Mouse (Mus musculus) C2C12 (cell line): Measurements from ENCODE around the gene Rasl11b. TPM values are rescaled to one million over a fixed set of nuclear protein-coding genes. Genes with fewer than 3 reads are reported as not detected.

Experiments
- H3K27me3 ChIP-seq: one replicate; pipeline ENCODE4 v1.6.1; 2011; ENCODE audit not compliant: control insufficient read depth, insufficient read depth, insufficient read length
- H3K36me3 ChIP-seq: one replicate; pipeline ENCODE4 v1.6.1; 2011; ENCODE audit not compliant: control insufficient read depth, insufficient read depth
- H3K4me3 ChIP-seq: one replicate; pipeline ENCODE4 v1.5.1; 2011; ENCODE audit warnings: mild to moderate bottlenecking, control low read depth; ENCODE audit not compliant: poor library complexity, insufficient read depth, severe bottlenecking
- H3K79me2 ChIP-seq: one replicate; pipeline ENCODE4 v1.6.1; 2011; ENCODE audit not compliant: control insufficient read depth, insufficient read depth
- H3K79me3 ChIP-seq: one replicate; pipeline ENCODE4 v1.6.1; 2011; ENCODE audit warnings: low read depth, control low read depth
- H3ac ChIP-seq: one replicate; pipeline ENCODE3; 2011; ENCODE audit warnings: low read depth; ENCODE audit not compliant: control insufficient read depth, insufficient read length
- CEBPB ChIP-seq: IDR thresholded peaks from one replicate; pipeline ENCODE4 v1.6.1; 2011; ENCODE audit warnings: low read depth, mild to moderate bottlenecking, control low read depth, moderate library complexity
- CTCF ChIP-seq: IDR thresholded peaks from one replicate; pipeline ENCODE4 v1.5.1; 2011; ENCODE audit not compliant: control insufficient read depth, insufficient read depth, insufficient read length
- FOSL1 ChIP-seq: IDR thresholded peaks from one replicate; pipeline ENCODE4 v1.8.0; 2011; ENCODE audit warnings: mild to moderate bottlenecking, low read length; ENCODE audit not compliant: poor library complexity, insufficient read depth, severe bottlenecking
- MAX ChIP-seq: IDR thresholded peaks from one replicate; pipeline ENCODE4 v1.6.1; 2011; ENCODE audit warnings: mild to moderate bottlenecking, control low read depth
- MYOD1 ChIP-seq: IDR thresholded peaks from one replicate; pipeline ENCODE4 v1.6.1; 2011; ENCODE audit warnings: low read depth; ENCODE audit not compliant: control insufficient read depth, insufficient read length
- MYOG ChIP-seq: IDR thresholded peaks from one replicate; pipeline ENCODE4 v1.6.1; 2011; ENCODE audit not compliant: control insufficient read depth, insufficient read length; ENCODE audit errors: extremely low read depth
- USF1 ChIP-seq: IDR thresholded peaks from one replicate; pipeline ENCODE4 v1.6.1; 2011; ENCODE audit warnings: low read depth, mild to moderate bottlenecking, control low read depth, moderate library complexity
- polyA plus RNA-seq: library from polyadenylated mRNA; unstranded; fragments of >200 nt; fragmentation: generic; extraction: Trizol; gene quantifications from one replicate; pipeline ENCODE4 v1.2.1, GENCODE M21; 2012; ENCODE audit warnings: missing spikeins

Gene Rasl11b
- polyA plus RNA-seq, 1 experiment: 4.8 TPM

GRCm38 (mm10) chr5:74158929-74159632 is 36.0 kb upstream of the Rasl11b start:
- H3K36me3 ChIP-seq: no peaks in the 10 kb centered on the region

DNA sequence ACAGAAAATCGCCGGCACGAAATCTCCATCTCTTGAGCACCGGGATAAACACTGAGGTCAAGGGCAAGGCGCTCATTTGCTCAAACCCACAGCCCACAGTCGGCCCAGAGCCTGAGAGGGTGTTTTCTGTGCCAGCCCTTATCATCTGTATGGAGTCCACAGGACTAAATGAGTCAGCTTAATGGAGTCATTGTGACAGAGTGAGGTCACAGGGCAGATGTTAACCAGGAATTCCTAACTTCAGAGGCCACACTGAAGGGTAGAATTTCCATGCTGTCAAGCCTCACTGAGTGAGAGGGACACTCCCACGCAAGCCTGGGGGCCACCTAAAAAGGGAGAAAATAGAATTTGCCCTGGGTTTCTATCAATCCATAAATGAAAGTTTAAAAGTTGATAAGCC is 35.2 kb upstream of the Rasl11b start:
- H3ac ChIP-seq: no peak overlapping the region
- no peaks in the 10 kb centered on the region for H3K79me2 ChIP-seq
- H3K27me3 ChIP-seq: no peaks in the 10 kb centered on the region
- H3K79me3 ChIP-seq: no peaks in the 10 kb centered on the region
- TF ChIP-seq CTCF: no peak
- TF ChIP-seq MYOD1: peak; percentile 76
- no peak overlapping the region for H3K4me3 ChIP-seq
- H3K36me3 ChIP-seq: no peaks in the 10 kb centered on the region

More at GRCm38 (mm10) chr5:74158929-74159632, 36.0 kb upstream of the Rasl11b start:
- Histone ChIP-seq H3K4me3 (no peak overlapping the region), H3K79me2 (no peaks in the 10 kb centered on the region), H3ac (no peak overlapping the region), H3K27me3 (no peaks in the 10 kb centered on the region), H3K79me3 (no peaks in the 10 kb centered on the region)
- TF ChIP-seq MYOG (no peak), USF1 (no peak), CTCF (no peak), FOSL1 (no peak)

DNA sequence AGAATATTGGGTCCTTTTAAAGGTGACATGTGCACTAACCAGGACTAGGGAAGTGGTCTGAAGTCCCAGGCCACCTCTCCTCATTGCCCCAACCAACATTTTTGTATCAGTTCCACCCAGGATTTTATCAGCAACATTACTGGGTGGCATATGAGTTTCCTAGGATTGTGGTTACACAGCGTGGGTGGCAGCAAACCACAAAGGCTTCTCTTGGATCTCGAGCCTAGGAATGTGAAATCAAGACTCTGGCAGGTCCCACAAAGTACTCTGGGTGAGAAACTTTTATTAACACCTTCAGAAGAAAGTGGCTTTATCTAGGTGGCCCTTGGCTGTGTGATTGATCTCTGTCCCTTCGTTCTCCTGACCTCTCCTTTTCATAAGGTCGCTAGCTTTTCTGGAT is 34.7 kb upstream of the Rasl11b start:
- Histone ChIP-seq H3K79me3 (no peaks in the 10 kb centered on the region), H3K36me3 (no peaks in the 10 kb centered on the region), H3K27me3 (no peaks in the 10 kb centered on the region), H3K79me2 (no peaks in the 10 kb centered on the region), H3ac (no peak overlapping the region), H3K4me3 (no peak overlapping the region)
- TF ChIP-seq MYOD1 (no peak), MAX (peak; percentile 56)

- H3K4me3 ChIP-seq: no peak overlapping the region
- no peak for TF ChIP-seq CTCF
- TF ChIP-seq MYOD1: no peak
- no peak for TF ChIP-seq FOSL1
- no peak for TF ChIP-seq CEBPB
- no peak for TF ChIP-seq USF1
- no peak for TF ChIP-seq MAX
- no peak for TF ChIP-seq MYOG
- no peaks in the 10 kb centered on the region for H3K27me3 ChIP-seq
Measured at GRCm38 (mm10) chr5:74161297-74161926, 33.7 kb upstream of the Rasl11b start.

DNA sequence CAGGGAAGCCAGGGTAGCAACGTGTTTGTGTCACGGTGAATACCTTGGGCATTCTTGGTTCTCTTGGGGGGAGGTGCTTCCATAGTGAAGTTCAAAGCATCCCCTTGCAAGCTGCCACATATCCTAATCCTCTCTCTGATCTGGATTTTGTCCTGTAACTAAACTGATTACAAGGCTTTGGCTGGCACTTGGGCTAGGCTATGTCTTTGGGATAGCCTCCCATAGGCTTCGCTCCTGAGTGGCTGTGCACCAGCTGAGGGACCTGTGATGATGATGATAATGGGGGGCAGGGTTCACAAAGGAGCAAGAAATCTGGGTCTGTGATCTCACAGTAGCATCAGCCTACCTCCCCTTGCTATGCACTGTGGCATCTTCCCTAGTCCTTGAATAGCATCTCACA is 33.1 kb upstream of the Rasl11b start:
- no peaks in the 10 kb centered on the region for H3K79me2 ChIP-seq
- H3K4me3 ChIP-seq: no peak overlapping the region
- no peaks in the 10 kb centered on the region for H3K79me3 ChIP-seq
- no peak overlapping the region for H3ac ChIP-seq
- TF ChIP-seq MYOD1: no peak
- no peak for TF ChIP-seq FOSL1
- no peak for TF ChIP-seq MAX
- no peak for TF ChIP-seq CTCF
- TF ChIP-seq CEBPB: no peak
- TF ChIP-seq USF1: no peak
- TF ChIP-seq MYOG: no peak
- no peaks in the 10 kb centered on the region for H3K36me3 ChIP-seq
- H3K27me3 ChIP-seq: no peaks in the 10 kb centered on the region

More at GRCm38 (mm10) chr5:74161297-74161926, 33.7 kb upstream of the Rasl11b start:
- H3ac ChIP-seq: no peak overlapping the region
- H3K79me3 ChIP-seq: no peaks in the 10 kb centered on the region
- no peaks in the 10 kb centered on the region for H3K79me2 ChIP-seq
- H3K36me3 ChIP-seq: no peaks in the 10 kb centered on the region

GRCm38 (mm10) chr5:74163141-74163540 is 31.9 kb upstream of the Rasl11b start:
- TF ChIP-seq MYOG: no peak
- TF ChIP-seq MAX: no peak
- TF ChIP-seq USF1: no peak
- TF ChIP-seq CTCF: no peak
- no peak for TF ChIP-seq FOSL1
- TF ChIP-seq MYOD1: no peak
- no peak for TF ChIP-seq CEBPB
- Histone ChIP-seq H3K27me3 (no peaks in the 10 kb centered on the region), H3ac (no peak overlapping the region), H3K79me2 (no peaks in the 10 kb centered on the region), H3K4me3 (no peak overlapping the region), H3K36me3 (no peaks in the 10 kb centered on the region), H3K79me3 (no peaks in the 10 kb centered on the region)
